In the genomic region with DNA sequence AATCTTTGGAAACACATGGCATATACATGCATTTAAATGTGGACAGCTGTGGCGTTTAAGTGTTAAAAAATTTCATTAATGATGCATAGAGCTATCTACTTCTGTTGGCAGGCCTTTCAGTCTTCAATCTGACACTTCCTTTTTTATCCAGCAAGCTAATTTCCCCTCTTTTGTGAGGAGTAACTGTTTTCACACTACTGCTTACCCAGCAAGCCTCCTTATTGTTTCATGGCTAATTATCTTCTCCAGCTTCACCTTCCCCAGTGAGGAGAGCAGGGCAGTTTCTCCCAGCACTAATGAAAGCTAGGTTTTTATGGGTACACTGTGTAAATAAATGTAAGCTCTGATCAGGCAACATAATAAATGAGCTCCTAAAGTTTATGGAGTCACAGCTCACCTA, we compare ENCODE assay signal across 12 mouse cellular contexts.
DNase-seq lines count a peak whose midpoint lies in the region; ATAC-seq lines count a peak whose summit lies in the region.
"Had no signal": no experiment of that assay in that cellular context is flagged by ENCODE, and none has a peak within 500 bp of the region (broad histone marks: within the 10 kb centered on the region; RNA-seq: fewer than 3 reads in every experiment).

No protein-coding gene starts in this region.

- peak overlapping the region; percentile 51 for H3K27ac ChIP-seq in heart, embryonic 13.5 days (replicated peaks)
- no peak overlapping the region for H3K27ac ChIP-seq in lung, embryonic 16.5 days (ENCODE audit: low read length)
- H3K27ac ChIP-seq in forebrain, embryonic 16.5 days (ENCODE audit: low read length), result no peak overlapping the region
- H3K27ac ChIP-seq in midbrain, embryonic 15.5 days, result peak overlapping the region; percentile 61
- H3K27ac ChIP-seq: liver, embryonic 12.5 days had no signal

- WGBS in heart, embryonic 13.5 days, result 58% methylated on average over 1 of the region's 1 CpGs
- 28% methylated on average over 1 of the region's 1 CpGs for WGBS in lung, embryonic 16.5 days
- 9% methylated on average over 1 of the region's 1 CpGs for WGBS in forebrain, embryonic 16.5 days
- WGBS in midbrain, embryonic 15.5 days, result 16% methylated on average over 1 of the region's 1 CpGs

- no peak overlapping the region for H3K4me3 ChIP-seq in heart, embryonic 13.5 days
- H3K4me3 ChIP-seq in lung, embryonic 16.5 days (ENCODE audit: low read length), result no peak overlapping the region
- H3K4me3 ChIP-seq in forebrain, embryonic 16.5 days (replicated peaks; ENCODE audit: low read length), result no peak overlapping the region
- no peak overlapping the region for H3K4me3 ChIP-seq in midbrain, embryonic 15.5 days
- H3K4me3 ChIP-seq: erythroblast, embryonic 14.5 days; liver, embryonic 12.5 days had no signal

- ATAC-seq in heart, embryonic 13.5 days (ENCODE audit: extremely low read depth, insufficient number of reproducible peaks, low FRiP score, low TSS enrichment), result no peak
- no peak for ATAC-seq in lung, embryonic 16.5 days (ENCODE audit: low read depth)
- peak; percentile 71 for ATAC-seq in forebrain, embryonic 16.5 days
- ATAC-seq in midbrain, embryonic 15.5 days (replicated peaks), result no peak; the same call in 1 of the 2 replicates
- ATAC-seq: liver, embryonic 12.5 days had no signal

- peaks cover 9% of the 10 kb centered on the region for H3K36me3 ChIP-seq in heart, embryonic 13.5 days
- no peaks in the 10 kb centered on the region for H3K36me3 ChIP-seq in lung, embryonic 16.5 days (ENCODE audit: control insufficient read depth, insufficient read depth, low read length)
- no peaks in the 10 kb centered on the region for H3K36me3 ChIP-seq in forebrain, embryonic 16.5 days (ENCODE audit: control insufficient read depth, insufficient read depth)
- H3K36me3 ChIP-seq in midbrain, embryonic 15.5 days (replicated peaks), result no peaks in the 10 kb centered on the region
- H3K36me3 ChIP-seq: liver, embryonic 12.5 days had no signal

- no peaks in the 10 kb centered on the region for H3K9me3 ChIP-seq in heart, embryonic 13.5 days
- no peaks in the 10 kb centered on the region for H3K9me3 ChIP-seq in lung, embryonic 16.5 days (ENCODE audit: control insufficient read depth, low read length)
- H3K9me3 ChIP-seq in forebrain, embryonic 16.5 days (ENCODE audit: control insufficient read depth, low read length), result peaks cover 3% of the 10 kb centered on the region; the same call in 1 of the 2 replicates
- no peaks in the 10 kb centered on the region for H3K9me3 ChIP-seq in midbrain, embryonic 15.5 days
- H3K9me3 ChIP-seq: liver, embryonic 12.5 days had no signal

- no peak overlapping the region for H3K9ac ChIP-seq in heart, embryonic 13.5 days
- no peak overlapping the region for H3K9ac ChIP-seq in lung, embryonic 16.5 days (ENCODE audit: low read length)
- no peak overlapping the region for H3K9ac ChIP-seq in forebrain, embryonic 16.5 days (replicated peaks; ENCODE audit: low read depth, low read length)
- no peak overlapping the region for H3K9ac ChIP-seq in midbrain, embryonic 15.5 days
- H3K9ac ChIP-seq: liver, embryonic 12.5 days had no signal

- peak overlapping the region; percentile 15; the same call in 1 of the 2 replicates for H3K4me2 ChIP-seq in heart, embryonic 13.5 days
- 0 out of 2 replicates have a peak overlapping the region, but pooled peaks have one; percentile 28 for H3K4me2 ChIP-seq in lung, embryonic 16.5 days (ENCODE audit: low read depth, low read length)
- H3K4me2 ChIP-seq in forebrain, embryonic 16.5 days (ENCODE audit: low read length), result peak overlapping the region; percentile 32; the same call in 1 of the 2 replicates
- H3K4me2 ChIP-seq in midbrain, embryonic 15.5 days, result peak overlapping the region; percentile 23; the same call in 1 of the 2 replicates
- H3K4me2 ChIP-seq: liver, embryonic 12.5 days had no signal

- no peaks in the 10 kb centered on the region for H3K27me3 ChIP-seq in heart, embryonic 13.5 days (replicated peaks)
- peaks cover 14% of the 10 kb centered on the region for H3K27me3 ChIP-seq in lung, embryonic 16.5 days (ENCODE audit: control insufficient read depth, insufficient read depth, low read depth, low read length)
- no peaks in the 10 kb centered on the region for H3K27me3 ChIP-seq in forebrain, embryonic 16.5 days (replicated peaks; ENCODE audit: control insufficient read depth, insufficient read depth, low read length)
- H3K27me3 ChIP-seq in midbrain, embryonic 15.5 days (replicated peaks), result no peaks in the 10 kb centered on the region
- H3K27me3 ChIP-seq: liver, embryonic 12.5 days had no signal

- DNase-seq in heart, postnatal 4 days, result no peak
- no peak for DNase-seq in lung, postnatal 14 days
- no peak for DNase-seq in kidney, postnatal 10 days
- no peak for DNase-seq in adrenal gland, postnatal 25 days
- DNase-seq: adrenal gland, adult 8-10 months; cerebellum, adult 9-11 months had no signal

- peaks cover 14% of the 10 kb centered on the region for H3K4me1 ChIP-seq in heart, embryonic 13.5 days
- peaks cover 3% of the 10 kb centered on the region; the same call in 1 of the 2 replicates for H3K4me1 ChIP-seq in lung, embryonic 16.5 days (replicated peaks; ENCODE audit: control insufficient read depth, insufficient read depth, low read length)
- H3K4me1 ChIP-seq in forebrain, embryonic 16.5 days (replicated peaks; ENCODE audit: control insufficient read depth, insufficient read depth, low read length), result peaks cover 20% of the 10 kb centered on the region
- H3K4me1 ChIP-seq in midbrain, embryonic 15.5 days, result peaks cover 18% of the 10 kb centered on the region
- H3K4me1 ChIP-seq: liver, embryonic 12.5 days had no signal

Comparison
In these comparisons a context has a peak if more than half of its experiments do, and no peak if none do; other contexts are left out.
1. H3K27ac ChIP-seq: peak in heart, embryonic 13.5 days (single experiment) and midbrain, embryonic 15.5 days (single experiment); none in lung, embryonic 16.5 days (single experiment) and forebrain, embryonic 16.5 days (single experiment).
2. Peak in every context shown above with its lines, with median percentiles within 50 percentile points of each other: H3K4me2 ChIP-seq.